Mouse (Mus musculus) lung, embryonic 14.5 days (tissue): ENCODE measurements at regions not wholly inside any gene's neighbourhood (a gene's known extent, or its start where the extent isn't known, plus 50 kb on each side); places are given as distances from the start of the nearest gene placed in this dataset.

Experiments used
- ATAC-seq: fragments of 200-750 bp; cut with Nextera tagmentation; 2 replicates; pipeline ENCODE4 v1.8.0; 2017; ENCODE audit warnings: mild to moderate bottlenecking, moderate TSS enrichment, moderate library complexity; ENCODE audit not compliant: insufficient read depth
- DNase-seq: peaks from one replicate; pipeline ENCODE4 v3.0.0-alpha.2; 2015
- H3K27ac ChIP-seq: fragments of 300-500 bp; sonication (generic); 2 replicates; pipeline ENCODE4 v1.5.1; 2014; ENCODE audit warnings: low read depth, mild to moderate bottlenecking, moderate library complexity
- H3K27me3 ChIP-seq: fragments of 300-500 bp; sonication (generic); 2 replicates; pipeline ENCODE4 v1.6.1; 2014; ENCODE audit warnings: low read length, control low read depth; ENCODE audit not compliant: insufficient read depth
- H3K36me3 ChIP-seq: fragments of 300-500 bp; sonication (generic); 2 replicates; pipeline ENCODE4 v1.6.1; 2014; ENCODE audit warnings: control low read depth; ENCODE audit not compliant: insufficient read depth
- H3K4me1 ChIP-seq: fragments of 300-500 bp; sonication (generic); 2 replicates; pipeline ENCODE4 v1.6.1; 2014; ENCODE audit warnings: antibody characterized with exemption, control low read depth; ENCODE audit not compliant: insufficient read depth
- H3K4me2 ChIP-seq: fragments of 300-500 bp; sonication (generic); 2 replicates; pipeline ENCODE4 v1.6.1; 2014; ENCODE audit warnings: mild to moderate bottlenecking
- H3K4me3 ChIP-seq: fragments of 300-500 bp; sonication (generic); 2 replicates; pipeline ENCODE4 v1.5.1; 2014; ENCODE audit warnings: low read depth, low read length
- H3K9ac ChIP-seq: fragments of 300-500 bp; sonication (generic); 2 replicates; pipeline ENCODE4 v1.6.1; 2014
- H3K9me3 ChIP-seq: fragments of 300-500 bp; sonication (generic); 2 replicates; pipeline ENCODE4 v1.6.1; 2016; ENCODE audit warnings: low read depth, low read length, control low read depth
- CTCF ChIP-seq: IDR thresholded peaks from 2 replicates; pipeline ENCODE4 v1.5.1; 2016; ENCODE audit warnings: antibody characterized with exemption, low read depth
- WGBS: fragments of 180-500 bp; shearing (Covaris S2); extraction: QIAGEN DNeasy Blood & Tissue Kit; methylation state at CpG from one replicate; pipeline ENCODE4 v1.1.7; 2014; 5-methylcytosine and 5-hydroxymethylcytosine counted together

- H3K4me2 ChIP-seq, result no peak overlapping the region
- no peaks in the 10 kb centered on the region for H3K27me3 ChIP-seq
- no peak overlapping the region for H3K9ac ChIP-seq
- H3K9me3 ChIP-seq, result no peaks in the 10 kb centered on the region
- DNase-seq, result no peak
- H3K27ac ChIP-seq, result no peak overlapping the region
- TF ChIP-seq CTCF, result no peak
- H3K4me3 ChIP-seq, result no peak overlapping the region
- ATAC-seq, result no peak
- 54% methylated on average over 4 of the region's 4 CpGs for WGBS
- no peaks in the 10 kb centered on the region for H3K4me1 ChIP-seq
- no peaks in the 10 kb centered on the region for H3K36me3 ChIP-seq
These were observed 388.4 kb downstream of the Hs3st3b1 start for GRCm38 (mm10) chr11:63533555-63534200.

GRCm38 (mm10) chr11:63537693-63538092 is 384.4 kb downstream of the Hs3st3b1 start:
- no peaks in the 10 kb centered on the region for H3K4me1 ChIP-seq
- H3K4me2 ChIP-seq, result no peak overlapping the region
- H3K27me3 ChIP-seq, result no peaks in the 10 kb centered on the region
- H3K9ac ChIP-seq, result no peak overlapping the region
- ATAC-seq (no peak), DNase-seq (no peak)
- no peaks in the 10 kb centered on the region for H3K9me3 ChIP-seq
- H3K36me3 ChIP-seq, result no peaks in the 10 kb centered on the region
- WGBS, result 74% methylated on average over 3 of the region's 3 CpGs
- no peak for TF ChIP-seq CTCF
- H3K27ac ChIP-seq, result no peak overlapping the region
- no peak overlapping the region for H3K4me3 ChIP-seq

GRCm38 (mm10) chr11:63543971-63544696 is 378.0 kb downstream of the Hs3st3b1 start:
- no peak for DNase-seq

GRCm38 (mm10) chr11:63545516-63545915 is 376.6 kb downstream of the Hs3st3b1 start:
- H3K36me3 ChIP-seq, result no peaks in the 10 kb centered on the region
- no peaks in the 10 kb centered on the region for H3K27me3 ChIP-seq
- no peak for DNase-seq
- WGBS, result 14% methylated on average over 7 of the region's 7 CpGs
- H3K4me2 ChIP-seq, result no peak overlapping the region
- ATAC-seq, result no peak
- H3K4me3 ChIP-seq, result no peak overlapping the region
- H3K9ac ChIP-seq, result no peak overlapping the region
- no peak overlapping the region for H3K27ac ChIP-seq
- no peaks in the 10 kb centered on the region for H3K4me1 ChIP-seq
- no peak for TF ChIP-seq CTCF
- H3K9me3 ChIP-seq, result no peaks in the 10 kb centered on the region

More at GRCm38 (mm10) chr11:63543971-63544696, 378.0 kb downstream of the Hs3st3b1 start:
- no peaks in the 10 kb centered on the region for H3K9me3 ChIP-seq
- no peak for TF ChIP-seq CTCF
- whole genome bisulfite sequencing, result 53% methylated on average over 7 of the region's 7 CpGs
- no peaks in the 10 kb centered on the region for H3K27me3 ChIP-seq
- H3K4me2 ChIP-seq, result no peak overlapping the region
- no peak overlapping the region for H3K4me3 ChIP-seq
- H3K27ac ChIP-seq, result no peak overlapping the region
- no peaks in the 10 kb centered on the region for H3K36me3 ChIP-seq
- no peak for ATAC-seq
- no peaks in the 10 kb centered on the region for H3K4me1 ChIP-seq
- no peak overlapping the region for H3K9ac ChIP-seq

GRCm38 (mm10) chr11:63560466-63560865 is 361.6 kb downstream of the Hs3st3b1 start:
- Histone ChIP-seq H3K27ac (no peak overlapping the region), H3K4me3 (no peak overlapping the region), H3K27me3 (no peaks in the 10 kb centered on the region), H3K36me3 (no peaks in the 10 kb centered on the region), H3K4me1 (no peaks in the 10 kb centered on the region), H3K9me3 (no peaks in the 10 kb centered on the region), H3K4me2 (no peak overlapping the region), H3K9ac (no peak overlapping the region)
- no peak for TF ChIP-seq CTCF
- ATAC-seq (no peak), DNase-seq (no peak)
- 65% methylated on average over 6 of the region's 6 CpGs for WGBS

GRCm38 (mm10) chr11:63562696-63563095 is 359.4 kb downstream of the Hs3st3b1 start:
- Histone ChIP-seq H3K9me3 (no peaks in the 10 kb centered on the region), H3K4me3 (no peak overlapping the region), H3K27ac (no peak overlapping the region), H3K4me2 (no peak overlapping the region), H3K27me3 (no peaks in the 10 kb centered on the region), H3K36me3 (no peaks in the 10 kb centered on the region), H3K9ac (no peak overlapping the region), H3K4me1 (no peaks in the 10 kb centered on the region)
- 19% methylated on average over 2 of the region's 2 CpGs for WGBS
- ATAC-seq (no peak), DNase-seq (peak; percentile 51)
- TF ChIP-seq CTCF, result no peak

GRCm38 (mm10) chr11:63565471-63566232 is 356.4 kb downstream of the Hs3st3b1 start:
- no peak overlapping the region for H3K4me2 ChIP-seq
- no peak for TF ChIP-seq CTCF
- WGBS, result 53% methylated on average over 8 of the region's 8 CpGs
- no peaks in the 10 kb centered on the region for H3K27me3 ChIP-seq
- H3K4me3 ChIP-seq, result no peak overlapping the region
- H3K9ac ChIP-seq, result no peak overlapping the region
- ATAC-seq (no peak), DNase-seq (no peak)
- no peaks in the 10 kb centered on the region for H3K4me1 ChIP-seq
- H3K27ac ChIP-seq, result no peak overlapping the region
- no peaks in the 10 kb centered on the region for H3K9me3 ChIP-seq
- no peaks in the 10 kb centered on the region for H3K36me3 ChIP-seq
